Mouse (Mus musculus) layer of hippocampus, postnatal 14 days (tissue): ENCODE data around the gene Wasl. TPM values are rescaled to one million over a fixed set of nuclear protein-coding genes. Genes with fewer than 3 reads are reported as not detected.

Source experiments
- DNase-seq, 2 experiments: peaks; one replicate each; pipeline ENCODE4 v3.0.0; 2021 to 2022; ENCODE audit warnings: low spot score in 2 of 2, mixed read lengths in 1 of 2
- long read RNA-seq, 2 experiments: library from polyadenylated mRNA; stranded (forward); transcript quantifications; one replicate each; pipeline ENCODE4 v2.0.0; 2021
- total RNA-seq, 2 experiments: library from RNA; stranded (reverse); gene quantifications; 2 replicates each; pipeline ENCODE4 v1.2.3; 2021

The Wasl gene
- total RNA-seq = 100 to 1,000 TPM; 102 to 112 TPM
- long read RNA-seq, experiment 1, full-length matches to known transcripts = 22 of 41 reads
- long read RNA-seq, experiment 1, partial matches to known transcripts = 13 of 41 reads
- long read RNA-seq, experiment 1, other reads (novel, unspliced or antisense) = 6 of 41 reads
- long read RNA-seq, experiment 2, full-length matches to known transcripts = 38 of 60 reads
- long read RNA-seq, experiment 2, partial matches to known transcripts = 18 of 60 reads
- long read RNA-seq, experiment 2, other reads (novel, unspliced or antisense) = 4 of 60 reads

DNA sequence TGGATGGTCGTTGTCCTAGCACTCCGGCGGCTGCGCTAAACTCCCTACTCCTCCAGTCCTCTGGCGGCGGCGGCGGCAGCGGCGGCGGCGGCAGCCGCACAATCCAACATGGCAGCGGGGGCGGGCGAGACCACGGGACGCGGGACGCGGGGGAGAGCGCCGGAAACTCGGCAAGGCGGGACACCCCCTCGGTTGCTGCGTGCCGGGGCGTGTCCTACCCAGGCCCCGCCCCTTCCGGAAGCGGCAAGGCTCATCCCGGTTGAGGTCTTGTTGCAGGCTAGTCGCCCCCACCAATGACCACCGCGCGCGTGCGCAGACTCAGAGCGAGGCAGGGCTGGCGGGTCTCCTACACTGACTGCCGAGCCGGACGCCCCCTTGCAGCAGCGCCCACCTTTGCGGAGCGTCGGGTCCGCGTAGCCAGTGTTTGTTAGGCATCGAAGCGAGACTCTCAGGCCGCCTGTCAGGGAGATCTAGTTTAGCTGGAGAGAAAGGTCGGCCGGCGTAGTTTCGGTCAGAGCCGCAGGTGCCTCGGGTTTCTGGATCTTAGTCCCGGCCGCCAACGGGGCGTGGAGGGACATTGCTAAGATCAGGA is at the start of gene Wasl:
Wasl (minus strand) TSS at position 143 of the 592 bp plus-strand sequence.
- peak; percentile 98 to 99 for DNase-seq

DNA sequence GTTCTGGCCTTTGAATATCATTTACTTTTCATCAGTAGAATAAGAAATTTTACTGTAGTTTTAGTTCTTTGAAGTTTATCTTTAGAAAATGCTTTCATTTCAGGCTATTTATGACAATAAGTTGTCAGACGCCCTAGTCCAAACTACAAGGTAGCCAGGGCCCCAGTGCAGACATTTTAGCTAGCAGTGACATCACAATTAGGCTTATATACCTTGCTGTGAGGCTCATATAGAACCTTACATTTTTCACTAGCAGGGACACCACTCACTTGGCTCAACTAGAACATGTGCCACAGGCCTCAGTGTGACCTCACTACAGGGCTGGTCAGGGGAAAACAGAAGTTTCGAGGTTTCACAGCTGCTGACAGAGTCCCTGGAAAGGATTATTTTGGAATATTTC is 42.7 kb upstream of the Wasl start:
- no peak for DNase-seq

DNA sequence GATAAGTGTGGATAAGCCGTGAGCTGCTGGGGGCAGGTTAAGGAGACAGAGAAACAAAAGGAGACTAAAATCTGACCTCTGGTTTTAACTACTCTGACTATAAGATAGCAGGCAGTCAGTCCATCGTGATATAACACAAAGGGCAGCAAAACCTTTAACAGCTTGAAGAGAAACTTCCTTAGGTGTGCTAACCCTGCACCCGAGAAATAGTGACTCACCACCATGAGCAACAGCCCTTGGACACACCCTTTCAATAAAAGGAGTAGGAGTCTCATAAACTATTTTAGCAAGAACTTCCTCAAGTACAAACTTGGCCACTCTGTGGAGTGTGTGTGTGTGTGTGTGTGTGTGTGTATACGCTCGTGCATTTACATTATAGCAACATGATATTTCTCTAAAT is 42.3 kb upstream of the Wasl start:
- DNase-seq = no peak

DNA sequence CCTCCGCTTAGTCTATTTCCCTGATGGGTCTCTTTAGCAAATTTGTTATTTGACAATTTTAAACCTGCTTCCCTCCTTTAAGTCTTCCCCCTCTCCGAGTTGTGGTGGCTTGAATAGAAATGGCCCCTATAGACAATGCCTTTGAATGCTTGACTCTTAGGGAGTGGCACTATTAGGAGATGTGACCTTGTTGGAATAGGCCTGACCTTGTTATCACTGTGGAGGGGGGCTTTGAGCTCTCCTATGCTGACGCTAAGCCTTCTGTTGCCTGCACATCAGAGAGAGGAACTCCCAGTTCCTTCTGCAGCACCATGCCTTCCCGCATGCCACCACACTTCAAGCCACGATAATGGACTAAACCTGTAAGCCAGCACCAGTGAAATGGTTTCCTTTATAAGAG is 32.4 kb upstream of the Wasl start:
- DNase-seq = no peak

DNA sequence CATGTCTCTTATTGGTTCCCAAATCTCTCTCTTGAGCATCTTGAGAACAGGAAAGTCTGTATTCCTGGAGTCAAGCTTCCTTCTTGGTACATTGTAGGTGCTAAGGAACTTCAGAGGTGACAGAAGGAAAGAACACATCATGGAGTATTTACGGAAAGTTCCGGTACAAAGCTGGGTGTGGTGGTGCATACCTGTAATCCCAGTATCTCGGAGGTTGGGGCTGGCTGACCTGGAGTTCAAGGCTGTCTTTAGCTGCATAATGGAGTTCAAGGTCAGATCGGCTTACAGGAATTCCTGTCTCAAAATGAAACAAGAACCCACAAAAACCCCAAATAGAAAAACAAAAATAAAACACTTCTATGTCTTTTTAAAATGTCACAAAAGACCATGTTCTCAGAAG is 31.3 kb upstream of the Wasl start:
- no peak for DNase-seq

DNA sequence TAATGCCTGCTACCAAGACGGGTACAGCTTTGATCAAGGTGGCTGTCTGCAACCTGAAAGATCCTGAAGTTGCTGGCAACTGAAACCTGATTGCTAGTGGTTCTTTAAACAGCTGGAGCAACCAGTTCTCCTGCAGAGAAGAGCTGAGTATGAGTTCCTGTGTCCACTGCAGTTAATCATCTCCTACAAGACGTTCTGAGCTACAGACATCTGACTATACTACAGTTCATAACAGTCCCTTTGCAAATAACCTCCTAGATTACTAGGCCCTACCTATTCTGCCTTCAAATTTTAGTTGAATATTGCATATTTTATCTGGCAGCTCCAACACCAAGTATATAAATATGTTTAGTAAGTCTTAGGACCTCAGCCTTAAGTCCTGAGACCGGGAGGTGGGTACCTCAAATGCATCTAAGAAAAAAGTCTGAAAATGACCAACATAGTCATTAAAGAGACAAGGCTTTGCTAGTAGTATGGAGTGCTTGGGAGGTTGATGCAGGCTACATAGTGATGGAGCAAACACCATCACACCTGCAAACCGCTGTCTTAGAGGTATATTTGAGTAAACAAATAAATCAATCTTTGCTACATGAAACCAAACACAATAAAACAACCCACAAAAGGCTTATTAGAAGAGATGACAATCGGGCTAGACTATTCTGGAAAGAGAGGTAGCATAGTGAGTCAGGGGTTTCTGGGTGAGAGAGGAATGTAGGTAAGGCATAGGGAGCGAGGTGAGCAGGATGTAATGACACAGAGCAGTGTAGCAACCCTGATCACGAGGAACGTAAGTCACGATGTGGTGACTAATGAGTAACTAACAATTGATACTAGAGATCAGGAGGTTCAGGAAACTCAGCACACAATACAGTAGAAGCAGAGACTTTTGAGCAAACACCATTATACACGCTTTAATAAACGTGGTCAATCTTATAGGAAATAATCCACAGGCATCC is 29.9 kb upstream of the Wasl start:
- DNase-seq = no peak

DNA sequence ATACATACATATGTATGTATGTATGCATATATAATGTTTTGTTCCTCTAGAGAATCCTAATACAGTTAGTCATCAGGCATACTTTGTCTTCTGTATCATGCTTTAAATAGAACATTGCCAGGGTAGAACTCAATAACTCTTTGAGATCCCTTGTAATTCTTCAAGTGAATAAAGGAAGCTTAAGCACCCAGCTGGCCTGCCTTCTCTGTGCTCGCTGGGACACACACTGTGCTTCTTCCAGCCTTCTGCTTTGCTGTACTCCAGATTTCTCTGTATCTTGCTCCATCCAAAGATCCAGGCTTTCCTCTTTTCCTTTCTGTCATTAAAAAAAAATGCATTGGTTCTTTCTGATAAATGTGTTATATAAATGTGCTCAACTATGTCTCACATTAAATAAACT is 23.1 kb upstream of the Wasl start:
- DNase-seq = peak in 1 of 2 experiments; percentile 58

DNA sequence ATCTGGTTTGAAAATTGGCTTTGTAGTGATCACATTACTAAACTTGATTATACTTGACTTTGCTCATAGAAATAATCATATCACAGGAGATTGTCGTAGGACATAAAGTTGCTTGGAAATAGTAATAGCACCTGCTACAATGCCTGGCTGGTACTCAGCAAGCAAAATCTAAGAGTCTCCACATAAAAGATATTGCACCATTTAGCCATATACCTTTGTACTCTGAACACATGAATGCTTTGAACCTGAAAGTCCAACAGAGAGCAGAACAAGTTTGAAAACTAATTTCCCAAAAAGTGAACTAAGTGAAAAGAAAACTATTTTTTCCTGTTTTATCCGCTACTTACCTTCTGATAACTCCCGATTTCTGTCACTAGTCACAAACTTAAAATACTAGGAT is 18.3 kb upstream of the Wasl start:
- no peak for DNase-seq

DNA sequence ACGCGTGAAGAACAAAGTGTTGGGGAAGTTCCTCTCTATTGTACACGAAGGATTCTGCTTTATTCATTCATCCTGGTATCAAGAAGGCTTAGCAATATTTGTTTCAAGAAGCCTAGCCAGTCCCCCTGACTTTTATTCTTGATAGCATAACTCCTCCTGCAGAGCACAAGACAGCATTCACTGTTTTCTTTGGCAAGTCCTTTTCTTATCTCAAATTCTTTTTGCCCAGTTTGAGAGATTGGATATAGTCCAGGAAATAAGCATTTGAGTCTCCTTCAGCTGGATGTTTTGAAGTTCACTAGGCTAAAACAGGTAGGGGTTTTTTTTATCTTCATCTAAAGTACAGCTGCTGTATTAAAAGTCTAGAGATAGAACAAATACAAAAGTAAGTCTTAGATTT is 3.0 kb upstream of the Wasl start:
- DNase-seq = no peak

DNA sequence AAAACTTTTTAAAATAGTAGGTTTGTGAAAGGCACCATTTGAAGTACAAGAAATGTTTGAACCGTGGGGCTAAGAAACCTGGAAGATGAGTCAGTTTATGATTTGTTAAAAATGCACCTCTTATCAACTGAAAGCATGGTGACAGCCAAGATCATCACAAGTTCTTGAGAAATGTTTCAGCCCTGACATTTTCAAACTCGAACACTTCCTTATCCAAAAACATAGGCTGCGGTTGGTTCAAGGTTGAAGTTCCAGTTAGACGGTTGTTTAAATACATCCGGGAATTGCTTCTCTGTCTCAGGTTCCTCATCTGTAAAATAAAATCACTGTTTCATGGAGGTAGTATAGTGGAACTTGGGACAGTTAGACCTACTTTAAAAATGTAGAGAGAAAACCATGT is 1.4 kb upstream of the Wasl start:
- no peak for DNase-seq

DNA sequence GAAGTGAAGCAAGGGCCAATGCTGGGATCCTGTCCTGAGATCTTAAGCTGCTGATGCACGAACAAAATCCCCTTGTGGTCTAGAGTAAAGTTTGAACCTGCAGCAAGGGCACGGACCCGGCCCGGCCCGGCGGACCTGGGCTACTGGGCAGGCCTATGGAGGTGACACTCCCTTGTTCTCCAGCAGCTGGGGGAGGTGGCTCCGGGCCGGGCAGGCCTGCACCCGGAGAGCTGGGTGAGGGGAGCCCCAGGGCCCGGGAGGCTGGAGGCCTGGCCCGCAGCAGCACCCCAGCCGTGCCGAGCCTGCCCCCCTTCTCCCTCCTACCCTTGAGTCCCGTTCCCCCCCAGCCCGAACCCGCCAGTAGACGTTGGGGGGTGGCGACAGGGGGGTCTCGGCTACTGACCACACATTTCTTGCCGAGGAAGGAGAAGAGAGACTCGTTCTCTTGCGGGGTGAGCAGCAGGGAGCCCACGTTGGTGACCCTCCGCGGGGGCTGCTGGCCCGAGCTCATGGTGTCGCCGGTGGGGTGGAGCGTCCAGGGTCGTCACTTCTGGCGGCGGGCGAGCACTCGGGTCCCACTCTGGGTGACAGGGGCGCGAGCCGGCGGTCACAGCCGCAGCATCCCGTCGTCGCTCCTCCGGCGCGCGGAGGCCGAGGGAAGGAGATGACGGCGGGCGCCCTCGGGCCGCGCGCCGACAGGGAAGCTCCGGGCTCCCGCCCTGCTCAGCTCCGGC is 509 bp downstream of the Wasl start:
- peak; percentile 31 to 52 for DNase-seq

DNA sequence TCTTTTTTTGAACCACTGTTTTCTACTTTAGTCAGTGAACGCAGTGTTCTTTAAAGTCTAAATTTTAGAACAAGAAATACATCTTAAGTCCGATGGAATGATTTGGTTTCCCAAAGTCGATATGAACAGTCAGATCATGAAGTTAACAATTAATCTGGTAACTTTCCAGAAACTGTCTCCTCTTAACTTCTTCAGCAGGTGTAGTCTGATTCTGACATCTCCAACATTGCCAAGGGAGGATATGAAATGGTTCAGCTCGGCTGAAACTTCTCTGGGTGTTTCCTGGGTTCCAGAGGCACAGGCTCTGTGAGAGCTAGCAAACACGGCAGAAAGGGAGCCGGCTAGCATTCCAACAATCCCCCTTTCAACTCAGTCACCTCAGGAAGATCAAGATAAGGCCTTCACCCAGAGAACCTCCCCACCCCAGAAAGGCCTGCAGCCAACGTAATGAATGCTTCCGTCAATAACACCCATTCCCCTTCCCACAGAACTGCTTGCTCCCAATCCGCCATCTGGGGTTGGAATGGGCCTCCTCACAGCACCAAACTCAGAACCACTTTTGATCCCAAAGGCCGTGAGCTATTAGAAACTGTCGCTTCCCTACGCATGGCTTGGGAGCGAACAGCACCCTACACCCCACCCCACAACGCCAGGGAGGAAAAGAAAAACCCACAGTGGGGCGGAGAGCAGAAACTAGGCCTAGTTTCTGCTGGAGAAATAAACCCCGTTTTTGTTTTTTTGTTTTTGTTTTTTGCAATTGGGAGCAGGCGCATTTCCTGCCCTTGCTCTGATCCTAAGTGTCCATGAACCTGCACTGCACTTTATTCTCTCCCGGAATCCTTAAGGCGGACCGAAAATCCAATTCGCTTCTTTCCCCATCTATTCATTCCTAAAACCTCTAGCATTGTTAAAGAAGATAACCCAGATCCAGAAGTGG is 1.3 kb downstream of the Wasl start:
- peak; percentile 20 to 25 for DNase-seq

DNA sequence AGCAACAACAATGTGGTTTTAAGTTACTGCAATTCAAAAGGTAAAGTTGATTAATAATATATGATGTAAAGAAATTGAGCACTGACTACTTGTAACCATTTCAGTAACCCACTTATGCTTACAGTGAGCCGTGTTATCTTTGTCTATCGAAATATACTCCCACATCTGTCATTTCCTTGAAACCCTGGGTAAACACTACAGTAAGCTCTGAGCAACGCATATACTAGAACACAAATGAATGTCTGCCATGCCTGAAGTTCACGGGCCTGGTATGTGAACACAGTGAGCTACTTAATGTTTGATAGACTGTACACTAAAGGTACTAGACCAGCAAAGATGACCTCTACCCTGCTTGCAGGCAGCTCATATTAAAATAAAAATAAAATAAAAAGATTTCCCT is 2.3 kb downstream of the Wasl start:
- no peak for DNase-seq

DNA sequence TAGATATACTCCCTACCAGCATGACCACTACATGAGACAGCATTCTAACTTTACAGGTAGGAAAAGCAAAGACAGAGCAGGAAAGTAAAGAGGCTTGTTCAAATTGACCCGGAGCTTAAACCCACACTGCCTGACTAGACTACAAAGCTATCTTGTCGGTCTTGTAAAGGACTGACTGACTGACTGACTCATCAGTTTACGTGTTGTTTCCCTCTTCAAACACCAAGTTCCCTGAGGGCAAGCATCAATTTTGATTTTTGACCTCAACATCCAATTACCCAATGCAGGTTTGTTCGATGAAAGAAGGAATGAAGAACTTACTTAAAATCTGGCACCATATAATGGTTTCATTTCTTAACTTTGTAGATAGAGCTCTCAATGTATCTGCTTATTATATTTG is 2.9 kb downstream of the Wasl start:
- DNase-seq = no peak

DNA sequence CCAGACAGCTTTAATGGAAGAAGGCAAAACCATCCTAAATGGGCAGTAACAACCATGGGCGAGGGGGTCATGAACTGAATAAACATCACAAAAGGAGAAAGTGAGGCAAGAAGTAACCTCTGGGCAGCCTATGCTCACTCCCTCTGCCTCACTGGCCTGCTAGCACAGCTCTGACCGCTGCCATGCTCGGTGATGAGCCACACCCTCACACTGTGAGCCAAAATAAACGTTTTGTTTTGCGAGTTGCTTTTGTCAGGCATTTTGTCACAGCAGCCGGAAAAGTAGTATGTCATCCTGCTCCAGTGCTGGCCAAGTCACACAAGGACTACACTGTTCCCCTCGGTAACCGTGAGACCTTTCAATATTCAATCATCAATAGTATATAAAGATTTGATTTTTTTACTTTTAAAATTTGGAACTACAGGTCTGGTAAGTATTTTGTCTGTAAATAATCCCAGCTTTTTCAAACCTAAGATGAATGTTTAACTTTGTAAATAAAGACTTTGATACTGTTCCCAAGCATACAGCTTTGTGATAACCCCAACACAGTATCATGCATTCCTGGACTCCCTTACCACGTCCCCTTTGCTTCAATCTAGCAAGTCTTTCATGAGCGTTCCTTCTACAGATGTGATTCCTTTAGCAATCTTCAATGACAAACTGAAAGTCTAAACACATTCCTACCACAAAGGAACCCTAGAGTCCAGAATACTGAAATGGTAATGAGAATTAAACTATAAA is 7.0 kb downstream of the Wasl start:
- DNase-seq = no peak

DNA sequence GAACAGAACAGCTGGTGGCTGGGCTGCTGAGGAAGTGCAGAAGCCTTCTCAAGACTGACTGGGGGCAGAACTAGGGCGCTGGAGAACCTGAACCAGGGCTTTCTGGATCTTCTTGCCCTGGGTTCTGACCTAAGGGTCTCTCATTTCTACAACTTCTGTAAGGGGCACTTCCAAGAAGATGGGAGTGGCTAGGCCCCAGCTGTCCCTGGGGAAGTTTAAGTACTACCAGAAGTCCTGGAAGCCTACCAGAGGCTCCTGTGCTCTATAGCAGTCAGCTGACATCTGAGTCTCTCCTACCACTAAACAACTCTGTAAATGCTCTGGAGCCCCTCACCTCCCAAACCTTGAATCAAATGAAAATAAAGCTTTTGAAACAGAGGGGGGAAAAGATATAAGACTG is 8.7 kb downstream of the Wasl start:
- DNase-seq = no peak

DNA sequence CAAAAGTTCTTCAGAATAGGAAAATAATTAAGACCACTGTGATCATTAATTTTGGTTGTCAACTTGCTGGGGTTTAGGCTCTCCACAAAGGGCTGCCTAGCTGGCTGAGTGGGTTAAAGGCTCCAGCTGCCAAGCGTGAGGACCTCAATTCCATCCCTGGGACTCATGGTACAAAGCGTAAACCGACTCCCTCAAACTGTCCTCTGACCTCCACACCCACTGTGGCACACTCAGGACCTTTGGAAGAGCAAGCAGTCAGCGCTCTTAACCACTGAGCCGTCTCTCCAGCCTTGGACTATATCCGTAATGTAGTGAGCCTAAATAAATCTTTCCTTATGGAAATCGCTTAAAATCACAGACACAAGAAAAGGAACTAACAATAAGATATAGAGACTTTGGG is 13.3 kb downstream of the Wasl start:
- DNase-seq = no peak

DNA sequence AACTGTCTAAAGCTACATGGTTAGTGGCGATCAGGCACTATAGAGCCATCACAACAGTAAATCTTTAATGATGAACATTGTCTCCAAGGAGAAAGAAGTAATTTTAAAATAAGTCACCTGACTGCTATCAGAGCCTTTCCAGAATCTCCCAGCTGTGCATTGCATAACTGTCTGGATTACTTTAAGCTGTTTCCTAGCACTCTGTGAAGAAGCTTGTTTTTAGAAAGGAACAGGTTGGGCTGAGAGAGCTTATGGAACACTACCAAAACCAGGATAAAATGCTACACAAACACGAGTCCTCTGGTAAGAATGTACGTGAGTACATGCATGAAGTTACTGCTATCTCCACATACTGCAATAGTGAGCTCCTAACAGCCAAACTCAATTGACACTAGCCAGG is 14.1 kb downstream of the Wasl start:
- DNase-seq = peak in 1 of 2 experiments; percentile 20

DNA sequence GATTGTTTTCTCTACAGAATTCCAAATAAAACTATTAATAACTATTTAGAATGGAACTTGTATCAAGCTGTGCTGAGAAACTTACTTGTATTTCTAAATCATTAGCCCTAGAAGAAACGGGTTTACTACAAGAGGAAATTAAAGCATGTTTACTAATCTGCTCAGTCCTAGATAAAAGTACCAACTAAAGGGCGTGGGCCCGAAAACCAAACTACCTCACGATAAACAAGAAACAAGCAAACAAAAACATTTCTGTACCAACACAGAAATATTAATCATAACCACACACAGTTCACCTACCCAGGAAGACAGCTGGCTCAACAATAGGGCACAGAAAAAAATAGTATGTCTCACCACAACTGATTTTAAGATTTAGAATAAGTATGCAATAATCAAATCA is 16.4 kb downstream of the Wasl start:
- DNase-seq = no peak
